Mouse (Mus musculus) testis, adult 2 months (tissue): ENCODE measurements around the gene Kctd5. TPM values are rescaled to one million over a fixed set of nuclear protein-coding genes. Genes with fewer than 3 reads are reported as not detected.

Source experiments
- H3K27ac ChIP-seq: fragments of 200-500 bp; 2 replicates; pipeline ENCODE4 v1.5.1; 2012; ENCODE audit warnings: low read depth, low read length; ENCODE audit not compliant: control insufficient read depth, insufficient read depth
- H3K27me3 ChIP-seq: fragments of 200-500 bp; 2 replicates; pipeline ENCODE4 v1.6.1; 2012; ENCODE audit warnings: mild to moderate bottlenecking, low read length, moderate library complexity; ENCODE audit not compliant: control insufficient read depth, insufficient read depth
- H3K36me3 ChIP-seq: fragments of 200-500 bp; 2 replicates; pipeline ENCODE4 v1.6.1; 2012; ENCODE audit warnings: mild to moderate bottlenecking, low read length; ENCODE audit not compliant: control insufficient read depth, insufficient read depth
- H3K4me1 ChIP-seq: fragments of 200-500 bp; 2 replicates; pipeline ENCODE4 v1.6.1; 2012; ENCODE audit warnings: low read length; ENCODE audit not compliant: control insufficient read depth, insufficient read depth
- H3K4me3 ChIP-seq: fragments of 200-500 bp; 2 replicates; pipeline ENCODE4 v1.5.1; 2012; ENCODE audit warnings: low read depth, mild to moderate bottlenecking, low read length, moderate library complexity, mixed read lengths; ENCODE audit not compliant: control insufficient read depth
- CTCF ChIP-seq: fragments of 200-500 bp; IDR thresholded peaks from 2 replicates; pipeline ENCODE4 v1.5.1; 2012; ENCODE audit warnings: low read depth, mild to moderate bottlenecking, inconsistent platforms, low read length, moderate library complexity; ENCODE audit not compliant: control insufficient read depth, insufficient read depth, insufficient replicate concordance
- POLR2A ChIP-seq: fragments of 200-500 bp; IDR thresholded peaks from 2 replicates; pipeline ENCODE4 v1.6.1; 2012; ENCODE audit warnings: low read depth, mild to moderate bottlenecking, inconsistent platforms, low read length, moderate library complexity; ENCODE audit not compliant: control insufficient read depth
- polyA plus RNA-seq: library from polyadenylated mRNA; depleted of rRNA; stranded (reverse); fragments of >200 nt; gene quantifications from 2 replicates; pipeline ENCODE4 v1.2.3, GENCODE M21; 2012; rRNA removed

Kctd5 gene
- 11.5 and 11.9 TPM in 2 replicates for polyA plus RNA-seq

- peak within 1 kb of the TSS; percentile 97 for H3K4me3 ChIP-seq
- H3K36me3 ChIP-seq = no peaks in the 10 kb centered on the region; the same call in 1 of the 2 replicates
- TF ChIP-seq CTCF (no peak), POLR2A (peak; percentile 78)
- H3K27me3 ChIP-seq = no peaks in the 10 kb centered on the region
- H3K4me1 ChIP-seq = 0 out of 2 replicates have a peak, but pooled peaks cover 2% of the 10 kb centered on the region
- H3K27ac ChIP-seq = peak within 1 kb of the TSS; percentile 54
These were observed at the start of gene Kctd5 for GRCm38 (mm10) chr17:24072919-24073696. TSS of gene Kctd5 (minus strand) at chr17:24073485.

- Histone ChIP-seq H3K36me3 (no peaks in the 10 kb centered on the region), H3K27me3 (no peaks in the 10 kb centered on the region), H3K4me1 (no peaks in the 10 kb centered on the region), H3K27ac (no peak overlapping the region), H3K4me3 (no peak overlapping the region)
- TF ChIP-seq POLR2A = no peak
- no peak for TF ChIP-seq CTCF
These were observed 46.2 kb upstream of the Kctd5 start for GRCm38 (mm10) chr17:24119446-24119845.

GRCm38 (mm10) chr17:24113031-24113430 is 39.7 kb upstream of the Kctd5 start:
- no peaks in the 10 kb centered on the region; the same call in 1 of the 2 replicates for H3K36me3 ChIP-seq
- TF ChIP-seq CTCF (no peak), POLR2A (no peak)

GRCm38 (mm10) chr17:24111256-24111655 is 38.0 kb upstream of the Kctd5 start:
- Histone ChIP-seq H3K36me3 (no peaks in the 10 kb centered on the region; the same call in 1 of the 2 replicates), H3K4me1 (no peaks in the 10 kb centered on the region), H3K4me3 (no peak overlapping the region), H3K27me3 (no peaks in the 10 kb centered on the region), H3K27ac (no peak overlapping the region)
- no peak for TF ChIP-seq CTCF

More at GRCm38 (mm10) chr17:24113031-24113430, 39.7 kb upstream of the Kctd5 start:
- Histone ChIP-seq H3K27ac (no peak overlapping the region), H3K27me3 (no peaks in the 10 kb centered on the region), H3K4me1 (no peaks in the 10 kb centered on the region), H3K4me3 (no peak overlapping the region)

- H3K36me3 ChIP-seq = peaks cover 4% of the 10 kb centered on the region
- no peaks in the 10 kb centered on the region for H3K27me3 ChIP-seq
- no peak for TF ChIP-seq CTCF
- no peak for TF ChIP-seq POLR2A
- no peak overlapping the region for H3K27ac ChIP-seq
- H3K4me3 ChIP-seq = no peak overlapping the region
- no peaks in the 10 kb centered on the region for H3K4me1 ChIP-seq
These were observed 35.6 kb upstream of the Kctd5 start for GRCm38 (mm10) chr17:24108896-24109295.

GRCm38 (mm10) chr17:24105111-24105510 is 31.8 kb upstream of the Kctd5 start:
- Histone ChIP-seq H3K4me3 (no peak overlapping the region), H3K36me3 (peaks cover 4% of the 10 kb centered on the region)
- TF ChIP-seq POLR2A (no peak), CTCF (no peak)

GRCm38 (mm10) chr17:24098354-24098753 is 25.1 kb upstream of the Kctd5 start:
- H3K4me3 ChIP-seq = no peak overlapping the region
- no peaks in the 10 kb centered on the region for H3K4me1 ChIP-seq
- no peaks in the 10 kb centered on the region for H3K27me3 ChIP-seq
- peaks cover under 1% of the 10 kb centered on the region for H3K36me3 ChIP-seq
- no peak for TF ChIP-seq POLR2A
- no peak for TF ChIP-seq CTCF
- H3K27ac ChIP-seq = no peak overlapping the region

More at GRCm38 (mm10) chr17:24105111-24105510, 31.8 kb upstream of the Kctd5 start:
- Histone ChIP-seq H3K4me1 (no peaks in the 10 kb centered on the region), H3K27me3 (no peaks in the 10 kb centered on the region), H3K27ac (no peak overlapping the region)
